Mouse (Mus musculus) hematopoietic stem cell, adult 5-6 weeks (primary cell): Measurements from ENCODE around the gene D030056L22Rik. TPM values are rescaled to one million over a fixed set of nuclear protein-coding genes. Genes with fewer than 3 reads are reported as not detected.

Experiments
- ATAC-seq, 2 experiments: fragments of 125-278 bp in 1 of 2; replicated peaks in 1 of 2; 2 replicates each; pipeline ENCODE4 v1.8.0; 2016 to 2017; ENCODE audit warnings: inconsistent platforms in 2 of 2, mild to moderate bottlenecking in 2 of 2, moderate number of reproducible peaks in 2 of 2, low read depth in 1 of 2, moderate TSS enrichment in 1 of 2; ENCODE audit not compliant: low FRiP score in 2 of 2, poor library complexity in 2 of 2, severe bottlenecking in 2 of 2, insufficient read depth in 1 of 2, low TSS enrichment in 1 of 2
- total RNA-seq: library from RNA; stranded (forward); fragments of 172-1452, 232-1000 nt; gene quantifications from 2 replicates; pipeline ENCODE4 v1.2.3, GENCODE M21; 2017

The D030056L22Rik gene
- total RNA-seq, result 32.3 and 32.8 TPM in 2 replicates

DNA sequence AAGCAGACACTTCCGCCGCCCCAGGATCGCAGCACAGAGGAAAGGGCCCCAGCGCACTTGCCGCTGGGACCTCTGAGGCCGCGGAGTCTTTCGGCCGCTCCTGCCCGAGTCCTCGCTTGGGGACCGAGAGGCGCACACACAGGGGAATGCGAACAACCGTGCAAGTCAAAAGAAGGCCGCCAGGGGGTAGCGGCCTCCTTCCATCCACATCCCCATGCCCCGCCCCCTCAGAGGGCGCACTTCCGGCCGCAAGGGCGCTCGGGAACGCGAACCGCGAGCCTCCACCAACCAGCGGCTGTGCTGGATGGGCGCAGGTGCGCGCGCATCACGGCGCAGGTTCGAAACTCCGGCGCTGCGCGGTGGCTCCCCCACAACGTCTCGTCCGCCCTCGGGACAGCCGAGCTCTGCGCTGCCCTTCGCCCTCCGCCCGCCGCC, at the start of gene D030056L22Rik:
Gene D030056L22Rik (plus strand): TSS at position 328 of the 435 bp plus-strand sequence.
- peak; percentile 96 to 97 for ATAC-seq

DNA sequence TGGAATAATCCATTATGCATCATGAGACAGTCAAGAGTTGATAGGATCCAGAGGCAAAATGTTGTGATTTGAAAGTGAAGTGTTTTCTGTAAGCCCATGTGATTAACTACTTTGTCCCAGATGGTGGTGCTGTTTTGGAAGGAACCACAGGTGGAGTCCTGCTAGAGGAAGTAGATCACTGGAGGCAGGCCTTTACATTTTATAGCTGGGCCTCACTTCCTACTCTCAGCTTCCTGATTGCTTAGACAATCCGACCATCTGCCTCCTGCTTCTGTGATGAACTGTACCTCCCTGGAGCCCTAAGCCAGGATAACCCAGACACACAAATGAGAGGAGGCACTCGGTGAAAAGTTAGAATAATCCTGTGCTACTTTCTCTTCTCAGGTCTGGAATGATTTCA, 49.1 kb upstream of the D030056L22Rik start:
- peak; percentile 72 to 76; a peak in 3 of 4 replicates for ATAC-seq

DNA sequence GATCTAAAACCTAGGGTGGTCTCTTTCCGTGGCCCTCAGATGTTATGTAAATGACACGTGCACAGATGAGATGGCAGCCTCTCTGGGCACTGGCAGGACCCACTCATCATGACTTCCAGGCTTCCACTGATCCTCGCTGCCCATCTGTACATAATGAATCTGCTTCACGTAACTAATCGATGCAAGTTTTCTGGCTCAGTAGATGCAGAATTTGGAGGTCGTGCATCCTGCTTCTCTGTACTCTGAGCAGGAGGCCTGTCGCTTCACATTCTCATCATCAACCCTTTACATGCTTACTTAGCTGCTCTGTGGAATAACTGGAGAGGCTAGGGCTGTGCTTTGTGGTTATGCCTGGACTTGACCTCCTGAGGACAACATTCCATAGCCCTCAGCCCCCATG, 46.0 kb upstream of the D030056L22Rik start:
- ATAC-seq, result no peak

DNA sequence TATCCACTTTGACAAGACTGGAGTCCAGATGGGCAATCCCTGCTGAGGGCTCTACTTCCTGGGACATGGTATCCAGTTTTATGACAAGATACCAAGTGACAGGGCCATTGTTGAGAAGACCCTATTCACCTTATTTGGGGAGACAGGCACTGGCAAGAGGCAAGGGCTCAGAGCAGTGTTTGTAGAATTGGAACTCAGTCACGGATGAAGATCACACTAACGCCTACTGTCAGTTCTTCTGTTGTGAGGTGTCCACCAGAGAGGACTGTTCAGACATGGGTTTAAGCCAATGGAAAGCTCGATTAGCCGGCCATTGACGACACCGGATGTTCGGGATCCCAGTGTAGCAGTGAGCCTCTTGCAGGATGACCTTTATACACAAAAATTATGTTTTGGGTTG, 43.4 kb upstream of the D030056L22Rik start:
- no peak for ATAC-seq

DNA sequence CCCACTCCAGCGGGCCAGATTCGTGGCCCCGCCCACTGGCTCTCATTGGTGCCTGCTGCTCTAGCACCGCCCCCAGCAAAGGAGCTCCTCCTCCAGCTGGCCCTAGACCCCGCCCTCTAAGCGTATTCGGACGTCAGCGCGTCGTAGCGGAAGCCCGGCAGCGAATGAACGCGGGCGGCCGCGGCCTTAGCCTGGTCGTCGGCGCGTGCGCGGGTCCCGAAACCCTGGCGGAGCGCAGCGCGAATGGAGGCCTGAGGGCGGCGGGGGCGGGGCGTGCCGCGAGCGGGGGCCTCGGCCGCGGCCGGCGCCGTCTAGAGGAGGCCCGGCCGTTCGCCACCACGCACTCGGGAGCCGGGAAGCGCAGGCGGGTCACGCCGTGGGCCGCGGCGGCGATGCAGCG, 42.4 kb upstream of the D030056L22Rik start, which contains the start of gene Carnmt1:
Gene Carnmt1 (plus strand): TSS at position 157 of the 400 bp plus-strand sequence.
- peak; percentile 94 to 98 for ATAC-seq

DNA sequence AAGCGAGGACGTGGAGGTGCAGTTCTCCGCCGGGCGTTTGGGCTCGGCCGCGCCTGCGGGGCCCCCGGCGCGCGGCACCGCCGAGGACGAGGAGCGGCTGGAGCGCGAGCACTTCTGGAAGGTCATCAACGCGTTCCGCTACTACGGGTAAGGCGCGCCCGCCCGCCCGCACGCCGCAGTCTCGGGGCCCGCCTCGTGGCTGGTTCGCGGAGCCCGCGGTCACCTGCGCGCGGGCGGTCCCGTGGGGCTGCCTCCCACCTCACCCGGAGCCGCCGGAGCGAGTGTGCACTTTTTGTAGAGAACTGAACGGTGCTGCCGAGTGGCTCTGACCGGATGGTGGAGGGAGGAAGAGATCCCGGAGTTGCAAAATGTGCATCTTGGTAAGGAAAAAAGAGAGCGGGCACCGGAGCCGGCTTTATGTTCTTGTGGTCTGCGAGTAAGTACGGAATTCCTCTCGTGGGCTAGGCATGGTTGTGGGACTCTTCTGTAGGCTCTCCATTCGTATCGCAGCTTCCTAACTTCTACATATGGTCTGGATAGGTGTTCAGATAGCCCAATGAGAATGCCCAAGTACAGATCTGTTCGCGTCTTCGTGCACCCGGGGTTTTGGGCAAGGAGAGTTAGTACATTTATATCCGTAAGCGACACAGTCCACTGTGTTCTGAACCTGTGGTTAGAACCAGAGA, 41.8 kb upstream of the D030056L22Rik start:
- peak; percentile 20 to 30; a peak in 1 of 4 replicates for ATAC-seq

DNA sequence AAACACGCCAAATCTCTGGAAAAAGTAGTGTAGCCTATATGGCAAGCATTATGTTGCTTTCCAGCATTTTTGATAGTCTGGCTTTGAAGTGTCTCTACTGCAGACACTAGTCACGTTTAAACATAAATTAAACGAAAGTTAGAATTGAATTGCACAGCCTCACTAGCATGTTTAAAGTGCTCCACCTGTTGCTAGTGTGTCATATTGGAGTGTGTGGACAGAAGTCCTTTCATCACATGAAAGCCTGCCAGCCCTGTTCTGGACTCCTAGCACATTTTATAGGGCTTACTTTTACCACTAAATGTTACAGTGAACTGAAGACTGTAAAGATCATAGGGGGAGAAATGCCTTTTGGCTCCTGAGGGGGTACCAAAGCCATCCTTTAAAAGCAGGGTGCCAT, 40.5 kb upstream of the D030056L22Rik start:
- no peak for ATAC-seq

DNA sequence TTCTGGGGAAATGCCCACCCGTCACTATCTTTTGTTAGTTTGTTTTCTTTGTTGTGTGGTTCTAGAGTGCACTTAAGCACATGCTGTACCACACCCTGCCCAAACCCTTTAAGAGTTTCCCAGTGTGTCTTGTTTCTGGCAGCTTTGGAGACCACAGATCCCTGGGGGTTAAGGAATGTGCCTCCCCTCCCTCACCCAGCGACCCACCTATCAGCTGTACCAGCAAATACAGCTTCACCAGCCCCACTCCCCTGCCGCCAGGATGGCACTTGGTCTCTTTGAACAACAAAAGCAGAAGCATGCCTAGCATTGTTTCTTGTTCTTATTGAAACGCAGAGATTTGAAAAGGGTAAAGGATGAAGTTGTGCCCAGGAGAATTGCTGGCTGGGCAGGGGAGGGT, 39.9 kb upstream of the D030056L22Rik start:
- no peak for ATAC-seq

DNA sequence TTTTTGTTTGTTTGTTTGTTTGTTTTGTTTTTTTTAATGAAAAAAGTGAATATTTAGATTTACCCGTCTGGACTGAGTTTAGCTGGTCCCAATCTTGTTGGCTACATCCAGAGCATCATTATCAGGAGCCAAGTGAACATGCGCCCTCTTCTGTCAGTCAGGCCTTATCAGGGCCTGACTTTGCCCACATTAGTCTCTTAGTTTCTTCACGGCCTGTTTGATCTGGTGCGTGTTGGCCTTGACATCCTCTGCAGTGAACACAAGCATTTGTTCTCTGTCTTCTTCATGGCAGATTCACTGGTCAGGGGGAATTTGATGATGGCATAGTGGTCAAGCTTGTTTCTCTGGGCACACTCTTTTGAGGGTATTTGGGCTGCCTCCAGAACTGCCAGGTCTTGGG, 30.9 kb upstream of the D030056L22Rik start:
- no peak for ATAC-seq

DNA sequence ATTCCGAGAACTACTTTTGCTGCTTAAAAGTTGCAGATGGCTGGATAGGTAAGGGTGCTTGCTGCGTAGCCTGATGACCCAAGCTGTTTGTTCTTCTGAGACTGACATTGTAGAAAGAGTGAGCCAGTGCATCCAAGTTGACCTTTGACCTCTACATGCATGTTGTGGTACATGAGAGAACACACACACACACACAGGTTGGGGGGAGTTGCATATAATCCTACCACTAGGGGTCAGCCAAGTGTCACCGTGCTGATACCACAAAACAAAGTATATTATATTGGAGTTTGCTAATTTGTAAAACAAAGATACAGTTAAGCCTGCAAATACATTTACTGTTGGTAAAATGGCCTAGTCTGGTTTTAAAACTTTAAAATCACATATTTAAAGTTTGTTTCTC, 25.4 kb upstream of the D030056L22Rik start:
- ATAC-seq, result peak; percentile 75 to 88

DNA sequence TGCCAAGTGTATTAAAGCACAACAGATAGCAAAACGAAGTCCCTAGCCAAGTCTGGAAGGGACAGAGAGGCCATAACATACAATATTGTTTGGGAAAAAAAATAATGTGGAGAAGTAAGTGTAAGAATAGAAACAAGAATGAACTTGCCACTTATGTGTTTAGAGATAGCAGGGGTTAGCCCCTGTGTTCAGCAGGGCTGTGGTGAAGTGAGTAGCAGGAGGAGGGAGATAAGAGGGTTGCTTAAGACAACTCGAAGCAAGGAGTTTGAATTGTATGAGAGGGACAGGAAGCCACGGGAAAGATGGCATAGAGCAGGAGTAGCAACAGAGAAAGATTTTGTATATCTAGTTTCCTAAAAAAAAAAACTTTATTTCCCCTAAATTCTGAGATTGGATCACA, 20.8 kb upstream of the D030056L22Rik start:
- peak; percentile 37 to 68; a peak in 1 of 4 replicates for ATAC-seq

DNA sequence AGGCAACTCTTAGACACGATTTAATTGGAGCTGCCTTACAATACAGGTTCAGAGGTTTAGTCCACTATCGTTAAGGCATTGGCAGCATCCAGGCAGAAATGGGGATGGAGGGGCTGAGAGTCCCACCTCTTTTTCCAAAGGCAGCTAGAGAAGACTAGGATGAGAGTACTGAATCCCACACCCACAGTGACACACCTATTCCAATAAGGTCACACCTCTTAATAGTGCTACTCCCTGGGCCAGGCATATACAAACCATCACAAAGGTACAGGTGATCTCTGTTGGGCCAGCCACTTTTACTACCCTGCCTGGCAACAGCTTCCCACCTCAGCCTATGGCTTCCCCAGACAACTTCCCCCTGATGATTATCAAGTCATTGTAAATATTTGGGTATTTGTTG, 20.2 kb upstream of the D030056L22Rik start:
- no peak for ATAC-seq

DNA sequence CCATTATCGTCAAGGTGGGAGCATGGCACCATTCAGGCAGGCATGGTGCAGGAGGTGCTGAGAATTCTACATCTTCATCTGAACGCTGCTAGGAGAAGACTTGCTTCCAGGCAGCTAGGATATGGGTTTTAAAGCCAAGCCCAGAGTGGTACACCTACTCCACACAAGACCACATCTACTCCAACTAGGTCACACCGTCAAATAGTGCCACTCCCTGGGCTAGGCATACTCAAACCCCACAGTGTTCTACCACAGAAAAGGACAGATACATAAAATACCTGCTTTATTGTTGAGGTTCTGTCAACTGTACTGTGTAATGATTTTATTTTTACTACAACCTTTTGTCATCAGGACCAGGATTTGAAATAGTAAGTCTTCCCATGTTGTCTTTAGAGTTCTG, 17.9 kb upstream of the D030056L22Rik start:
- no peak for ATAC-seq

DNA sequence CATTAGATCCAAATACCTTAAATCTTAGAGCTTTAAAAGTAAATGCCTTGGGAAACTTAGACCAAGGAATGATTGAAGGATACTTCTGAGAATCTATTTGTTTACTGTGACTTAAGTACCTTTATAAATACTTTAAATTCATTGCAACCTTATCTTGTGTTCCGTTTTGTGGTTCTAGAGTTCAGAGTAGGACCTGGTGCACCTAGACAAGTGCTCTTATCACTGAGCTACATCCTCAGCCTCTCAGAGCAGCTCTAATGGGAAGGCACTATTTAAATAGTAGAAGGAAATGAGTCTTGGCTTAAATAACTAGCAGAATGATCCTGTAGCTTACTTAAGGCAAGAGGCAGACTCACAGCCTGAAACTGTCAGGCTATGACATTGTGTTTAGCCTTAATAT, 17.4 kb upstream of the D030056L22Rik start:
- no peak for ATAC-seq

DNA sequence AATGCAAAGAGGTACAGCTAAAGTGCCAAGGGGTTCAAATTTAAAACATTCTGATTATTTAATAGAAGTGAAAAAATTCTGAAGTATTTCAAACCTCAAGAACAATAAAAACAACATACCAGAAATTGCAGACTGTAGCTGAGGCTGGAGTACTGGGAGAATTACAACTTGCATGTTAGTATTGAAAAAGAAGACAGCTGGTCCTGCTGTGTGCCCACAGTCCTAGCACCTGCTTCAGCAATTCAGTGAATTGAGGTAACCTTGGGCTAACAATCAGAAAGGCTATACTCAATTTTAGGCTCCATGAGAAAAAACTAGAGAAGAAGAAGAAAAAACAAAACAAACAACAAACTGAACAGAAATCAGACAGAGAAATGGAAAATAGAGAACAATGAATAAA, 4.9 kb upstream of the D030056L22Rik start:
- ATAC-seq, result no peak

DNA sequence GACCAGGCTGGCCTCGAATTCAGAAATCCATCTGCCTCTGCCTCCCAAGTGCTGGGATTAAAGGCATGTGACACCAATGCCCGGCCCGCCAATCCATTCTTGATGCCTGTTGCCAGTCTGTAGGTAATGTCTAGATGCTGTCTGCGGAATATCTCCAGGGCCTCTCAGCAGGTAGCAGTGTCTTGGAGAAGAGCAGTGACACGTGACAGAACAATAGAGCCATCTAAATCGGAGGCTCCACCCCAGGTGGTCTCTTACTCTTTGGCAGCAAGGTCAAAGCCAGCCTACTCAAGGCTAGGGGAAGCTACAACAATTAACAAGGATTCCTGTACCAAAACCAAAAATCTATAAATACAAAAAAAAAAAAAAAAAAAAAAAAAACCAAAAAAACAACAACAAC, 2.1 kb upstream of the D030056L22Rik start:
- no peak for ATAC-seq

DNA sequence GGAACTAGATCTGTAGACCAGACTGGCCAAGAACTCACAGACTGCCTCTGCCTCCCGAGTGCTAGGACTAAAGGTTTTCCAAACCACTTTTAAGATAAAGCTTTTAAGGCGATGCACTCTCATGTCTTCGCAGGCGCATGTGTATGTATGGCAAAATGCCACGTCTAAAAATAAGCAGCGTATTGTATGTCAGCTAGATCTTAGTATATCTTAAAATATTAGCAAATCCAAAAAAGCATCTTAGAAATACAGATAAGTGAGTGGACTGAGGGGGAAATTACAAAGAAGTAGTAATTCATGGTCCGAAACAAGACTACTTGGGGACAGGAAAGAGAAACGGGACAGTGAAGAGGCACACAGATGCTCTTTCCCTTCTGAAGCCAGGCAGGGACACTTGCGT, 1.4 kb upstream of the D030056L22Rik start:
- ATAC-seq, result no peak

DNA sequence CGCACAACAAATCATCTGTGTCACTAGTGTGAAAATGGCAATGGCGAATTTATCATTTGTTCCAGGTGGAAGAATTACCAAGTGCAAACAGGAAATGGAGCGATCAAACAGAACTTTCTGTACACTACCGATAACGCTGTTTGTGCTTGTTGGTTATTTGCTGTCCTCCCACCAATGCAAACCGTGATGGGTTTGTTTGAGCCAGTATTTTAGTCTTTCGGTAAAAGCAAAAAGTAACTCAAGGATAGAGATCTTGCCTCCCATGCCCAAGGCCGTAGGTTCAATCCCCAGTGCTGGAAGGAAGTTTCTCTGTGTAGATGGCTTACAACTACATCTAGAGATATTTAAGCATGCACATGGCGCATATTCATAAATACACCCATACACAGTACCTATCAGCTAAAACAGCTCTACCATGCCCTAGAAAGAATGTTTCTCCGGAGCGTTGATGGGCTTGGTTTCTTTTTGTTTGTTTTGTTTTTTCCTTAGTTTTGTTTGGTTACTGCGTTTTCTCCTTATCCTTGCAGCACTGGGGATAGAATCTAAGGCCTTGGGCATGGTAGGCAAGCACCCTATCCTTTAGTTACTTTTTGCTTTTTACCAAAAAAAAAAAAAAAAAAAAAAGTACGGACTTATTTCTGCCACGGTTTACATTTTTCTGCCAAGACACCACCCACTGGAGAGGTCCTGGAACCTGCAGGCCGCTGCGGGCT, 684 bp upstream of the D030056L22Rik start:
- no peak for ATAC-seq

DNA sequence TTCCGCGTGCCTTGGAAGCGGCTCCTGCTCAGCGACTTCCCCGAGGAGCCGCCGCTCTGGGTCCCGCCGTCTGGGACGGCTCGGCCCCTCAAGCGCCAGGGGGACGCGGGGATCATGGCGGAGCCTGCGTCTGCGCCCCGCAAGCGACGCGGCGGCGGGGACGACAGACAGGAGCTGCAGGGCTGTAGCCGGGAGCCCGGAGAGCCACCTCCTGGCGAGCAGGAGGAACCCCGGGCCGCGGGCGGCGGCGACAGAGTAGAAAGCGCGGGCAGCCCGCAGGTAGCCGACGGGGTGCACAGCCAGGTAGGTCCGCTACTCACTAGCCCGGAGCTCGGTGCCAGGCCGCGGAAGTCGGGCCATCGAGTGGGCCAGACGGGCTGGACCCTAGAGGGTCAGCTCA, 364 bp downstream of the D030056L22Rik start:
- 0 out of 4 replicates have a peak, but pooled peaks of 1 of the 2 experiments have one; percentile 9 for ATAC-seq
